Mouse (Mus musculus): ENCODE measurements around the gene Zg16. TPM values are rescaled to one million over a fixed set of nuclear protein-coding genes. Genes with fewer than 3 reads are reported as not detected.

Gene Zg16
- polyA plus RNA-seq, 1 experiment from 2014 or later, result 0.30 TPM

- peak overlapping the region; percentile 59; the same call in 1 of the 2 replicates for H3K9ac ChIP-seq (ENCODE audit: low read length)
- 36% methylated on average over 5 of the region's 5 CpGs for WGBS
- no peaks in the 10 kb centered on the region for H3K9me3 ChIP-seq (ENCODE audit: control insufficient read depth, low read length)
- peaks cover 27% of the 10 kb centered on the region for H3K36me3 ChIP-seq (ENCODE audit: control insufficient read depth, insufficient read depth, low read length)
- peak overlapping the region; percentile 76 for H3K27ac ChIP-seq (ENCODE audit: low read depth)
- H3K4me2 ChIP-seq (ENCODE audit: low read length), result peak overlapping the region; percentile 82
- no peaks in the 10 kb centered on the region for H3K27me3 ChIP-seq (replicated peaks; ENCODE audit: control insufficient read depth, insufficient read depth, low read length)
- H3K4me3 ChIP-seq (ENCODE audit: low read depth, low read length), result peak overlapping the region; percentile 52
- DNase-seq (ENCODE audit: low spot score), result peak; percentile 51
- ATAC-seq (replicated peaks; ENCODE audit: low FRiP score, low TSS enrichment, low read depth), result no peak
- peaks cover 52% of the 10 kb centered on the region for H3K4me1 ChIP-seq (replicated peaks; ENCODE audit: control insufficient read depth, insufficient read depth, low read length)
Measured at GRCm38 (mm10) chr7:127021563-127022527, 65.3 kb downstream of the Zg16 start.

- Histone ChIP-seq H3K4me1 (replicated peaks; ENCODE audit: control insufficient read depth, insufficient read depth, low read length) (peaks cover 52% of the 10 kb centered on the region), H3K9me3 (ENCODE audit: control insufficient read depth, low read length) (no peaks in the 10 kb centered on the region), H3K27ac (ENCODE audit: low read depth) (peak within 1 kb of the TSS; percentile 76), H3K36me3 (ENCODE audit: control insufficient read depth, insufficient read depth, low read length) (peaks cover 27% of the 10 kb centered on the region), H3K27me3 (replicated peaks; ENCODE audit: control insufficient read depth, insufficient read depth, low read length) (no peaks in the 10 kb centered on the region), H3K4me2 (ENCODE audit: low read length) (peak within 1 kb of the TSS; percentile 82), H3K9ac (ENCODE audit: low read length) (peak within 1 kb of the TSS; percentile 59), H3K4me3 (ENCODE audit: low read depth, low read length) (peak within 1 kb of the TSS; percentile 52)
- DNase-seq (ENCODE audit: low spot score) (peak; percentile 74), ATAC-seq (replicated peaks; ENCODE audit: low FRiP score, low TSS enrichment, low read depth) (peak; percentile 25; the same call in 1 of the 2 replicates)
- 1% methylated on average over 36 of the region's 37 CpGs for WGBS
Measured at GRCm38 (mm10) chr7:127020901-127021562, 66.1 kb downstream of the Zg16 start, which contains the start of the genes Gm42742 and Prrt2. Gm42742 (minus strand) TSS chr7:127021097. Prrt2 (minus strand) TSS chr7:127021211.

GRCm38 (mm10) chr7:127020491-127020890 lies 66.6 kb downstream of the Zg16 start:
- Histone ChIP-seq H3K9me3 (ENCODE audit: control insufficient read depth, low read length) (no peaks in the 10 kb centered on the region), H3K9ac (ENCODE audit: low read length) (peak overlapping the region; percentile 59), H3K27me3 (replicated peaks; ENCODE audit: control insufficient read depth, insufficient read depth, low read length) (no peaks in the 10 kb centered on the region), H3K4me2 (ENCODE audit: low read length) (peak overlapping the region; percentile 82), H3K36me3 (ENCODE audit: control insufficient read depth, insufficient read depth, low read length) (peaks cover 30% of the 10 kb centered on the region), H3K4me3 (ENCODE audit: low read depth, low read length) (peak overlapping the region; percentile 52), H3K27ac (ENCODE audit: low read depth) (peak overlapping the region; percentile 76; the same call in 1 of the 2 replicates), H3K4me1 (replicated peaks; ENCODE audit: control insufficient read depth, insufficient read depth, low read length) (peaks cover 56% of the 10 kb centered on the region)
- DNase-seq (ENCODE audit: low spot score) (no peak), ATAC-seq (replicated peaks; ENCODE audit: low FRiP score, low TSS enrichment, low read depth) (no peak)
- WGBS, result 36% methylated on average over 5 of the region's 5 CpGs

- WGBS, result 63% methylated on average over 3 of the region's 3 CpGs
- Histone ChIP-seq H3K9me3 (ENCODE audit: control insufficient read depth, low read length) (no peaks in the 10 kb centered on the region), H3K9ac (ENCODE audit: low read length) (peak overlapping the region; percentile 59), H3K4me1 (replicated peaks; ENCODE audit: control insufficient read depth, insufficient read depth, low read length) (peaks cover 60% of the 10 kb centered on the region), H3K4me3 (ENCODE audit: low read depth, low read length) (peak overlapping the region; percentile 52), H3K36me3 (ENCODE audit: control insufficient read depth, insufficient read depth, low read length) (peaks cover 34% of the 10 kb centered on the region), H3K4me2 (ENCODE audit: low read length) (peak overlapping the region; percentile 82), H3K27me3 (replicated peaks; ENCODE audit: control insufficient read depth, insufficient read depth, low read length) (no peaks in the 10 kb centered on the region), H3K27ac (ENCODE audit: low read depth) (peak overlapping the region; percentile 76; the same call in 1 of the 2 replicates)
- DNase-seq (ENCODE audit: low spot score), result peak; percentile 49
- ATAC-seq (replicated peaks; ENCODE audit: low FRiP score, low TSS enrichment, low read depth), result no peak
Measured at GRCm38 (mm10) chr7:127020031-127020430, 67.1 kb downstream of the Zg16 start.

GRCm38 (mm10) chr7:127019306-127019960 lies 67.7 kb downstream of the Zg16 start:
- H3K4me1 ChIP-seq (replicated peaks; ENCODE audit: control insufficient read depth, insufficient read depth, low read length), result peaks cover 60% of the 10 kb centered on the region
- H3K27me3 ChIP-seq (replicated peaks; ENCODE audit: control insufficient read depth, insufficient read depth, low read length), result no peaks in the 10 kb centered on the region
- no peak overlapping the region for H3K27ac ChIP-seq (ENCODE audit: low read depth)
- peak overlapping the region; percentile 82 for H3K4me2 ChIP-seq (ENCODE audit: low read length)
- H3K9me3 ChIP-seq (ENCODE audit: control insufficient read depth, low read length), result no peaks in the 10 kb centered on the region
- H3K4me3 ChIP-seq (ENCODE audit: low read depth, low read length), result 0 out of 2 replicates have a peak overlapping the region, but pooled peaks have one; percentile 6
- WGBS, result 75% methylated on average over 14 of the region's 14 CpGs
- peaks cover 35% of the 10 kb centered on the region for H3K36me3 ChIP-seq (ENCODE audit: control insufficient read depth, insufficient read depth, low read length)
- H3K9ac ChIP-seq (ENCODE audit: low read length), result peak overlapping the region; percentile 59; the same call in 1 of the 2 replicates
- DNase-seq (ENCODE audit: low spot score) (peak; percentile 38), ATAC-seq (replicated peaks; ENCODE audit: low FRiP score, low TSS enrichment, low read depth) (no peak)

GRCm38 (mm10) chr7:127018416-127019305 lies 68.5 kb downstream of the Zg16 start:
- DNase-seq (ENCODE audit: low spot score), result peak; percentile 45
- Histone ChIP-seq H3K27me3 (replicated peaks; ENCODE audit: control insufficient read depth, insufficient read depth, low read length) (no peaks in the 10 kb centered on the region), H3K27ac (ENCODE audit: low read depth) (no peak overlapping the region; the same call in 1 of the 2 replicates), H3K9ac (ENCODE audit: low read length) (no peak overlapping the region), H3K36me3 (ENCODE audit: control insufficient read depth, insufficient read depth, low read length) (peaks cover 32% of the 10 kb centered on the region), H3K4me2 (ENCODE audit: low read length) (0 out of 2 replicates have a peak overlapping the region, but pooled peaks have one; percentile 16), H3K4me3 (ENCODE audit: low read depth, low read length) (0 out of 2 replicates have a peak overlapping the region, but pooled peaks have one; percentile 6), H3K4me1 (replicated peaks; ENCODE audit: control insufficient read depth, insufficient read depth, low read length) (peaks cover 57% of the 10 kb centered on the region), H3K9me3 (ENCODE audit: control insufficient read depth, low read length) (no peaks in the 10 kb centered on the region)
- WGBS, result 61% methylated on average over 15 of the region's 15 CpGs
- no peak for ATAC-seq (replicated peaks; ENCODE audit: low FRiP score, low TSS enrichment, low read depth)

- DNase-seq (ENCODE audit: low spot score) (no peak), ATAC-seq (replicated peaks; ENCODE audit: low FRiP score, low TSS enrichment, low read depth) (no peak)
- Histone ChIP-seq H3K4me1 (replicated peaks; ENCODE audit: control insufficient read depth, insufficient read depth, low read length) (peaks cover 50% of the 10 kb centered on the region), H3K9ac (ENCODE audit: low read length) (no peak overlapping the region), H3K4me3 (ENCODE audit: low read depth, low read length) (no peak overlapping the region), H3K9me3 (ENCODE audit: control insufficient read depth, low read length) (no peaks in the 10 kb centered on the region), H3K27me3 (replicated peaks; ENCODE audit: control insufficient read depth, insufficient read depth, low read length) (no peaks in the 10 kb centered on the region), H3K4me2 (ENCODE audit: low read length) (peak overlapping the region; percentile 88), H3K27ac (ENCODE audit: low read depth) (peak overlapping the region; percentile 65), H3K36me3 (ENCODE audit: control insufficient read depth, insufficient read depth, low read length) (peaks cover 32% of the 10 kb centered on the region)
- WGBS, result 38% methylated on average over 6 of the region's 6 CpGs
Measured at GRCm38 (mm10) chr7:127017950-127018345, 69.2 kb downstream of the Zg16 start.

Measured in intestine, embryonic 14.5 days (tissue).